Mouse (Mus musculus) kidney, embryonic 15.5 days (tissue): ENCODE measurements around the gene Mlycd. TPM values are rescaled to one million over a fixed set of nuclear protein-coding genes. Genes with fewer than 3 reads are reported as not detected.

ENCODE experiments used
- ATAC-seq: fragments of 200-750 bp; cut with Nextera tagmentation; replicated peaks from 2 replicates; pipeline ENCODE4 v1.8.0; 2017; ENCODE audit warnings: moderate TSS enrichment; ENCODE audit not compliant: low FRiP score
- H3K27ac ChIP-seq: fragments of 300-500 bp; sonication (generic); 2 replicates; pipeline ENCODE4 v1.5.1; 2015; ENCODE audit warnings: mild to moderate bottlenecking, inconsistent platforms
- H3K27me3 ChIP-seq: fragments of 300-500 bp; sonication (generic); 2 replicates; pipeline ENCODE4 v1.6.1; 2015; ENCODE audit warnings: inconsistent platforms
- H3K36me3 ChIP-seq: fragments of 300-500 bp; sonication (generic); 2 replicates; pipeline ENCODE4 v1.6.1; 2015; ENCODE audit warnings: inconsistent platforms
- H3K4me1 ChIP-seq: fragments of 300-500 bp; sonication (generic); 2 replicates; pipeline ENCODE4 v1.6.1; 2015; ENCODE audit warnings: inconsistent platforms
- H3K4me2 ChIP-seq: fragments of 300-500 bp; sonication (generic); 2 replicates; pipeline ENCODE4 v1.6.1; 2015; ENCODE audit warnings: moderate library complexity, mild to moderate bottlenecking, inconsistent platforms
- H3K4me3 ChIP-seq: fragments of 300-500 bp; sonication (generic); replicated peaks from 2 replicates; pipeline ENCODE4 v1.5.1; 2015; ENCODE audit warnings: mild to moderate bottlenecking, inconsistent platforms
- H3K9ac ChIP-seq: fragments of 300-500 bp; sonication (generic); 2 replicates; pipeline ENCODE4 v1.6.1; 2015; ENCODE audit warnings: mild to moderate bottlenecking, inconsistent platforms
- H3K9me3 ChIP-seq: fragments of 300-500 bp; sonication (generic); replicated peaks from 2 replicates; pipeline ENCODE4 v1.6.1; 2016; ENCODE audit warnings: inconsistent platforms
- WGBS: fragments of 180-500 bp; shearing (Covaris S2); methylation state at CpG from one replicate; pipeline ENCODE4 v1.1.7; 2015; ENCODE audit warnings: mixed read lengths; 5-methylcytosine and 5-hydroxymethylcytosine counted together
- polyA plus RNA-seq: library from polyadenylated mRNA; unstranded; fragments of >200 nt; fragmentation: Nextera tagmentation; extraction: Ambion mirVana; gene quantifications from 2 replicates; pipeline ENCODE4 v1.2.1, GENCODE M21; 2015

The Mlycd gene
- polyA plus RNA-seq, 1 experiment from 2014 or later = 11.7 TPM

DNA sequence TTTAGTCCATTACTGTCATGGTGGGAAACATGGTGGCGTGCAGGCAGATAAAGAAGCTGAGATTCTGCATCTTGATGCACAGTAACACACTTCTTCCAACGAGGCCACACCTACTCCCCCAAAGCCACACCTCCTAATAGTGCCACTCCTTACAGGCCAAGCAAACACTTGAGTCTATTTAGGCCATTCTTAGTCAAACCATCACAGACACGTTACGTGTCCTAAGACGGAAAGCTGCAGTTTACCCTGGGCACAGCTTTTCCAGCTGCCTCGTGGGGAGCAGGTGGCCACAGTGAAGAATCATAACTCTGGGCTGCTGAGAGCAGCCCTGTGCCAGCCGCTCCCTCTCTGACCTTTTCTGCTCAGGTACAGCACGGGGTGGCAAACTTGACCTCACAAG, 13.6 kb downstream of the Mlycd start:
- Histone ChIP-seq H3K9me3 (no peaks in the 10 kb centered on the region), H3K27me3 (no peaks in the 10 kb centered on the region), H3K4me1 (peaks cover 13% of the 10 kb centered on the region), H3K4me3 (no peak overlapping the region), H3K27ac (no peak overlapping the region), H3K9ac (no peak overlapping the region), H3K4me2 (no peak overlapping the region), H3K36me3 (peaks cover 63% of the 10 kb centered on the region)
- WGBS = 90% methylated on average over 8 of the region's 8 CpGs
- ATAC-seq = no peak

DNA sequence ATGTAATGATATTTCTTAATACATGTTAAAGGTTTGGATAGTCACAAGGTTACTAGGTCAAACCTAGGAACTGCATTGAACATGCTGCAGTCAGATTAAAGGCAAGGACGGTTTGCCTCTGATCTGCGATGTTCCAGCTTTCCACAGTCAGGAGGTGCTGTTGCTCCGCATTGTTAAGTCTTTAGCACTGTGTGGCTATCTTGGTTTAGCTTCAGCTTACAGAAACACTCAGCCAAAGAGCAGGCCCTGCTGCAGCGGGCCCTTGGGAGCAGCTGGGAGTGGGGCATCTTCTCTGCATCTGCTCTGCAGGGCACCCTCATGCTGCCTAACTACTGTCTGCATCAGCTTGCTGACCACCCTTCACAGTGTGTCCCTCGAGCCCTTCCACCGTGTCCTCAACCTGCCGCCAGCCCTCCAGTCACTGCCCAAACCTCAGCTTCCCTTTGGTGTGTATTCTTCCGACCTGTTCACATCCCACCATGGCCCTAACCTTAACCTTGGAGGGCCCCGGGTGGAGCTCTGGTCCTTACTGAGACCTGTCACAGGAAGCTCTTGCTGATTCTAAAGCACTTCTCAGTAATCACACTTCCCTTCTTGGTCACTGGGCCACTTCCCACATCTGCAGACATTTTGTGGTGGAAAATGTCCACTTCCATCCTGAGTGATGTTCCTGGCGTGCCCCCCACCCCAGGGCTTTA, 17.5 kb downstream of the Mlycd start:
- Histone ChIP-seq H3K27me3 (peaks cover 12% of the 10 kb centered on the region; the same call in 1 of the 2 replicates), H3K4me3 (no peak overlapping the region), H3K9me3 (no peaks in the 10 kb centered on the region), H3K36me3 (peaks cover 44% of the 10 kb centered on the region), H3K4me1 (peaks cover 11% of the 10 kb centered on the region), H3K27ac (no peak overlapping the region), H3K9ac (no peak overlapping the region), H3K4me2 (no peak overlapping the region)
- no peak for ATAC-seq
- 60% methylated on average over 10 of the region's 10 CpGs for WGBS

GRCm38 (mm10) chr8:119412735-119413498, 18.2 kb downstream of the Mlycd start:
- Histone ChIP-seq H3K4me2 (peak overlapping the region; percentile 57), H3K27ac (no peak overlapping the region), H3K9ac (peak overlapping the region; percentile 37; the same call in 1 of the 2 replicates), H3K4me1 (peaks cover 11% of the 10 kb centered on the region), H3K9me3 (no peaks in the 10 kb centered on the region), H3K27me3 (peaks cover 12% of the 10 kb centered on the region; the same call in 1 of the 2 replicates), H3K4me3 (peak overlapping the region; percentile 26), H3K36me3 (peaks cover 37% of the 10 kb centered on the region)
- peak; percentile 70 for ATAC-seq
- 11% methylated on average over 18 of the region's 18 CpGs for WGBS

DNA sequence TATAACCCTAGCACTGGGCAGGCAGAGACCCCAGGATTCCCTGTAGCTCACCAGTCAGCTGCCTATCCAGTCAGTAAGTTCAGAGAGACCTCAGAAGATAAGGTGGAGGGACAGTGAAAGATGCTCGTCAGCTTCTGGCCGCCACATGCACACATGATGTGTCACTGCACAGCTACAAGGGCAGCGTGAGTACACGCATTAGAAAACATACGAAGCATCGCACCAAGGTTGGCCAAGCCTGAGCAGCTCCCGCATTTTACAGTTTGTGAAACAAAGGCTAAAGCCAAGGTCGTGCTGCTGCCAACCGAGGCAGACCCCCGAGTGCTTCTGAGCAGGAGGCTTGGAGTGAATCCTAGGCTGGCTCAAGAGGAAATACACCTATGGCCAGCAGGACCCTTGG, 18.9 kb downstream of the Mlycd start:
- Histone ChIP-seq H3K9ac (no peak overlapping the region), H3K4me3 (no peak overlapping the region), H3K36me3 (peaks cover 30% of the 10 kb centered on the region), H3K4me2 (no peak overlapping the region), H3K27me3 (peaks cover 12% of the 10 kb centered on the region; the same call in 1 of the 2 replicates), H3K9me3 (no peaks in the 10 kb centered on the region), H3K27ac (no peak overlapping the region), H3K4me1 (peaks cover 11% of the 10 kb centered on the region)
- no peak for ATAC-seq
- WGBS = 79% methylated on average over 10 of the region's 10 CpGs

DNA sequence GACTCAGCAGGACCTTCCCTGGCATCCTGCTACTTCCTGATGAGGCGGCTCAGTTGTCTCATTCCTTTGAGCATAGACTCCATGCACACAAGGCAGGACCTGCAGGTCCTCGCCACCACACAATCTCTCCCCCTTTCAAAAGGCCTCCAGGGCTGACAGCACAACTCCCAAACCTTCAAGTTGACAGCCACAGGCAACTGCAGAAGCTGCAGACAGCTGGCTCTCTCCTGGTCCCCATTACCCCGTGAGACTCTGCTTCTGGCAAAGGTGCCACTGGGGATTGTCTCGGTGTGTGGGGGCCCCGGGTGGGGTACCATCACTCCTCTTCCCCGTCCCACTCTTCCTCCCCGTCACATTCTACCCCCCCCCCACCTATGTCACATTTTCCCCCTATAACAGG, 25.6 kb downstream of the Mlycd start:
- H3K27ac ChIP-seq = no peak overlapping the region
- no peaks in the 10 kb centered on the region for H3K36me3 ChIP-seq
- no peaks in the 10 kb centered on the region for H3K9me3 ChIP-seq
- WGBS = 77% methylated on average over 7 of the region's 7 CpGs
- H3K4me3 ChIP-seq = no peak overlapping the region
- no peak overlapping the region for H3K9ac ChIP-seq
- H3K4me2 ChIP-seq = no peak overlapping the region
- H3K27me3 ChIP-seq = 0 out of 2 replicates have a peak, but pooled peaks cover 2% of the 10 kb centered on the region
- peaks cover 57% of the 10 kb centered on the region for H3K4me1 ChIP-seq
- no peak for ATAC-seq

DNA sequence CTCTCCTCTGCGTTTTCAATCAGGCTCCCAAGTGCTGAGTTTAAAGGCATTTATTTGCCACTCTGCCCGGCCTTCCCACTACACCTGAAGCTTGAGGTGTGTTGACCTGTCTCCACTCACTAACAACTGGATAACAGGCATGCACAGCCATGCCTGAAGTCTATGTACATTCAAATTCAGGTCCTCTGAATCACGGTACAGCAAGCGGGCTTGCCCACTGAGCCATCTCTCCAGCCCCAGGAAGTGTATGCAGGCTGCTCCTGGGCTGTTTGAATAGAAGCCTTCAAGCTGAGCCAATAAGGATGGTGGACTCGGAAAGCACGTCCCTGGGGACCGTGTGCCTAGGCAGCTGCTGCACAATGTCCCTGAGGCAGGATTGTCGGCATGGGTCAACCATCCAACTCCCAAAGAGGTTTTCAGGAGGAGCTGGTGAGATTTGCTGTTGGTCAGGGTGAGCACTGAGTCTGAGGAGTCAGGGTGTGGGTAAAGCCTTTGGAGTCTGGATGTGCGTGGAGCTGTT, 27.0 kb downstream of the Mlycd start:
- no peak overlapping the region for H3K4me2 ChIP-seq
- H3K27ac ChIP-seq = no peak overlapping the region
- no peak overlapping the region for H3K4me3 ChIP-seq
- H3K36me3 ChIP-seq = no peaks in the 10 kb centered on the region
- no peak overlapping the region for H3K9ac ChIP-seq
- ATAC-seq = no peak
- 65% methylated on average over 9 of the region's 9 CpGs for WGBS
- H3K4me1 ChIP-seq = peaks cover 64% of the 10 kb centered on the region
- H3K27me3 ChIP-seq = no peaks in the 10 kb centered on the region
- H3K9me3 ChIP-seq = no peaks in the 10 kb centered on the region

DNA sequence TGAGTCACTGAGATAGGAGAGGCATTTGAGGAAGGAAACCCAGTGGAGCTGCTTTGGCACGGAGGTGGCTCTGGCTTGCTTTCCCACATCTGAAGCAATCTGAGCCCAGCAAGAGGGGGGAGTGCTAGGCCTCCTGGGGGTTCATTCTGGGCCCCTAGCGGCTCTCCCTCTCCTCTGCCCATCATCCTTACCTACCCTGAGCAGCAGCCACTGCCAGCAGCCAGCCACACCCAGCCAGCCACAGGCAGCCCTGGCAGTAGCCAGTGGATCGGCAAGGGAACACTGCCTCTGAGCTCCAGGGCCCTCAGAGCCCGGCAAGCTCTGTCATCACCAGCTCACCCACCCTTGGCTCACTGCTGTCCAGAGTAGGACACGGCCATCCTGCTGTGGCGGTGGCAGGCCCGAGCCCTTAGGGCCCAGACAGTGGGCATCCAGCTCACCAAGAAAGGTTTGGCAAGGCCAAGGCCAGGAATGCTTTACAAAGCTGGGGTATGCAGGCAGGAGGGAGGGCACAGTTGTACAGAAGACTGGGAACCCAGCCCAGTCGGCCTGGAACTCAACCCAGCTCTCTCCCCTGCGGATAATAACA, 27.5 kb downstream of the Mlycd start:
- no peak overlapping the region for H3K27ac ChIP-seq
- WGBS = 69% methylated on average over 9 of the region's 9 CpGs
- no peak overlapping the region for H3K4me3 ChIP-seq
- H3K36me3 ChIP-seq = no peaks in the 10 kb centered on the region
- H3K4me2 ChIP-seq = no peak overlapping the region
- no peaks in the 10 kb centered on the region for H3K9me3 ChIP-seq
- no peaks in the 10 kb centered on the region for H3K27me3 ChIP-seq
- peaks cover 64% of the 10 kb centered on the region for H3K4me1 ChIP-seq
- H3K9ac ChIP-seq = no peak overlapping the region
- ATAC-seq = no peak

GRCm38 (mm10) chr8:119423631-119424141, 29.0 kb downstream of the Mlycd start:
- Histone ChIP-seq H3K4me1 (peaks cover 76% of the 10 kb centered on the region), H3K27me3 (no peaks in the 10 kb centered on the region), H3K9me3 (no peaks in the 10 kb centered on the region), H3K4me3 (no peak overlapping the region), H3K36me3 (no peaks in the 10 kb centered on the region), H3K27ac (peak overlapping the region; percentile 84), H3K9ac (no peak overlapping the region), H3K4me2 (0 out of 2 replicates have a peak overlapping the region, but pooled peaks have one; percentile 16)
- ATAC-seq = no peak; the same call in 1 of the 2 replicates
- WGBS = 55% methylated on average over 9 of the region's 9 CpGs

DNA sequence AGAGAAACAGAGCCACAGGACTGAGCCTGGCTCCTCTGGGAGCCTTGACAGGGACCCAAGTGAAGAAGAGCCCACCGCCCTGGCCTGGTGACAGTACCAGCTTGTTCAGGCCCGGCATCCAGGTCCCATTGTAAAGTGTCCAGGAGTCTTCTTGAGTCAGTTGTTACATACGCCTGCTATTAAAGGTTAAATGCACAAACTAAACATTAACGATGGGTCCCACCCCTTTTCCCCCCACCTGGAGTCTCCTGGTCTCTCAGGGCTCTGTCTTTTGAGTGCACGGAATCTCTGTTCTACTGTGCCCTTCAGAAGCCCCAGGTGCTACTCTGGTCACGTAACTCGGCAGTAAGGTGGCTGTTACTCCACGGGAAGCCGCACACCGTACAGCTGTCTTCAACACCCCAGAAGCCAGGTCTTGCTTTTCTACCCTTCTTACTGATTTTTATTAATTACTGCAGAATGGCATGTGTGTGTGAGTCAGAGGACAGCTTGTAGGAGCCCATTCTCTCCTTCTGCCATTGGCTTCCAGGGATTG, 29.6 kb downstream of the Mlycd start:
- 72% methylated on average over 10 of the region's 10 CpGs for WGBS
- Histone ChIP-seq H3K36me3 (no peaks in the 10 kb centered on the region), H3K27ac (peak overlapping the region; percentile 84), H3K9ac (no peak overlapping the region), H3K27me3 (no peaks in the 10 kb centered on the region), H3K4me2 (0 out of 2 replicates have a peak overlapping the region, but pooled peaks have one; percentile 16), H3K4me3 (no peak overlapping the region), H3K9me3 (no peaks in the 10 kb centered on the region), H3K4me1 (peaks cover 76% of the 10 kb centered on the region)
- ATAC-seq = no peak

GRCm38 (mm10) chr8:119424740-119425139, 30.1 kb downstream of the Mlycd start:
- Histone ChIP-seq H3K4me1 (peaks cover 74% of the 10 kb centered on the region), H3K4me2 (no peak overlapping the region), H3K27ac (peak overlapping the region; percentile 84), H3K9me3 (no peaks in the 10 kb centered on the region), H3K4me3 (no peak overlapping the region), H3K27me3 (no peaks in the 10 kb centered on the region), H3K36me3 (no peaks in the 10 kb centered on the region), H3K9ac (no peak overlapping the region)
- no peak for ATAC-seq
- WGBS = 73% methylated on average over 10 of the region's 10 CpGs

DNA sequence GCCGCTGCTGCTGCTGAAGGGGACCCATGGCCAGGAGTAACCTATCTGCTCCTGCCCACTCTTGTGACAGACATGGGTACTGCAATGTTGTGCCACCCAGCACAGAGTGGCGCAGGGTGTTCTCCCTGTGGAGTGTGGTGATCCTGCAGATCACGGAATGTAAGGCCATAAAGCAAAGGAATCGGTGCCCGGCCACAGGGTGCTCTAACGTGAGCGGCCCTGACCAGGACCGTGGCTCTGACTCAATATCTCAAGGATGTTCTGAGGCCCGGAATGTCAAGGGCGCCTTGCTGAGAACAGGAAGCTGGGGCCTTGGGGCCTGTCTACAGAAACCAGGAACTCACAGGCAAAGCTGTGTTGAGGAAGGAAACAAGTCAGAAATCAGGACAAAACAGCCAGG, 30.9 kb downstream of the Mlycd start:
- Histone ChIP-seq H3K9me3 (no peaks in the 10 kb centered on the region), H3K36me3 (no peaks in the 10 kb centered on the region), H3K27ac (peak overlapping the region; percentile 84), H3K9ac (no peak overlapping the region), H3K4me3 (no peak overlapping the region), H3K4me1 (peaks cover 70% of the 10 kb centered on the region), H3K4me2 (no peak overlapping the region), H3K27me3 (no peaks in the 10 kb centered on the region)
- WGBS = 77% methylated on average over 10 of the region's 10 CpGs
- ATAC-seq = no peak
